Mouse (Mus musculus) midbrain, postnatal 0 days (tissue): ENCODE measurements at regions not wholly inside any gene's neighbourhood (a gene's known extent, or its start where the extent isn't known, plus 50 kb on each side); places are given as distances from the start of the nearest gene placed in this dataset.

ENCODE experiments used
- ATAC-seq: fragments of 200-750 bp; cut with Nextera tagmentation; 2 replicates; pipeline ENCODE4 v1.8.0; 2017; ENCODE audit warnings: moderate number of reproducible peaks, mild to moderate bottlenecking, moderate TSS enrichment, moderate library complexity; ENCODE audit not compliant: low FRiP score
- DNase-seq: peaks from one replicate; pipeline ENCODE4 v3.0.0-alpha.2; 2015; ENCODE audit warnings: low spot score
- H3K27ac ChIP-seq: fragments of 300-500 bp; sonication (generic); 2 replicates; pipeline ENCODE4 v1.5.1; 2014; ENCODE audit warnings: low read depth, mild to moderate bottlenecking, low read length, mixed read lengths
- H3K27me3 ChIP-seq: fragments of 300-500 bp; sonication (generic); 2 replicates; pipeline ENCODE4 v1.6.1; 2014; ENCODE audit warnings: low read length, control low read depth, mixed read lengths; ENCODE audit not compliant: insufficient read depth
- H3K36me3 ChIP-seq: fragments of 300-500 bp; sonication (generic); 2 replicates; pipeline ENCODE4 v1.6.1; 2014; ENCODE audit warnings: low read length, control low read depth, mixed read lengths; ENCODE audit not compliant: insufficient read depth
- H3K4me1 ChIP-seq: fragments of 300-500 bp; sonication (generic); 2 replicates; pipeline ENCODE4 v1.6.1; 2014; ENCODE audit warnings: mild to moderate bottlenecking, control low read depth, antibody characterized with exemption, low read length, mixed read lengths; ENCODE audit not compliant: insufficient read depth
- H3K4me2 ChIP-seq: fragments of 300-500 bp; sonication (generic); 2 replicates; pipeline ENCODE4 v1.6.1; 2014; ENCODE audit warnings: low read depth, mild to moderate bottlenecking, low read length, mixed read lengths; ENCODE audit not compliant: poor library complexity, severe bottlenecking
- H3K4me3 ChIP-seq: fragments of 300-500 bp; sonication (generic); 2 replicates; pipeline ENCODE4 v1.5.1; 2014; ENCODE audit warnings: low read depth, mild to moderate bottlenecking, low read length, moderate library complexity
- H3K9ac ChIP-seq: fragments of 300-500 bp; sonication (generic); replicated peaks from 2 replicates; pipeline ENCODE4 v1.6.1; 2014; ENCODE audit warnings: mild to moderate bottlenecking, low read length, moderate library complexity, mixed read lengths; ENCODE audit not compliant: poor library complexity, severe bottlenecking
- H3K9me3 ChIP-seq: fragments of 300-500 bp; sonication (generic); 2 replicates; pipeline ENCODE4 v1.6.1; 2016; ENCODE audit warnings: low read length, control low read depth
- CTCF ChIP-seq: IDR thresholded peaks from 2 replicates; pipeline ENCODE4 v1.5.1; 2016; ENCODE audit warnings: antibody characterized with exemption, mild to moderate bottlenecking
- WGBS: fragments of 180-500 bp; shearing (Covaris S2); extraction: QIAGEN DNeasy Blood & Tissue Kit; methylation state at CpG from one replicate; pipeline ENCODE4 v1.1.7; 2014; 5-methylcytosine and 5-hydroxymethylcytosine counted together

GRCm38 (mm10) chr17:51462137-51462880 is 283.2 kb upstream of the Tbc1d5 start:
- Histone ChIP-seq H3K4me1 (no peaks in the 10 kb centered on the region), H3K27ac (no peak overlapping the region), H3K9ac (no peak overlapping the region), H3K4me2 (peak overlapping the region; percentile 51), H3K36me3 (no peaks in the 10 kb centered on the region), H3K27me3 (no peaks in the 10 kb centered on the region), H3K9me3 (no peaks in the 10 kb centered on the region), H3K4me3 (peak overlapping the region; percentile 31; the same call in 1 of the 2 replicates)
- TF ChIP-seq CTCF = no peak
- 34% methylated on average over 5 of the region's 5 CpGs for WGBS
- ATAC-seq (no peak), DNase-seq (no peak)

- H3K27ac ChIP-seq = no peak overlapping the region
- ATAC-seq = no peak
- no peaks in the 10 kb centered on the region for H3K9me3 ChIP-seq
- no peak for TF ChIP-seq CTCF
- no peak overlapping the region for H3K9ac ChIP-seq
- peak overlapping the region; percentile 31 for H3K4me3 ChIP-seq
- H3K4me2 ChIP-seq = peak overlapping the region; percentile 51
- 33% methylated on average over 14 of the region's 14 CpGs for WGBS
- no peaks in the 10 kb centered on the region for H3K36me3 ChIP-seq
- H3K4me1 ChIP-seq = no peaks in the 10 kb centered on the region
- peak; percentile 36 for DNase-seq
- no peaks in the 10 kb centered on the region for H3K27me3 ChIP-seq
Measured at GRCm38 (mm10) chr17:51461248-51461647, 282.1 kb upstream of the Tbc1d5 start.

GRCm38 (mm10) chr17:51459119-51459518 is 280.0 kb upstream of the Tbc1d5 start:
- no peak for TF ChIP-seq CTCF
- no peak overlapping the region for H3K9ac ChIP-seq
- DNase-seq = no peak
- no peak overlapping the region for H3K4me3 ChIP-seq
- no peak for ATAC-seq
- no peaks in the 10 kb centered on the region for H3K4me1 ChIP-seq
- no peaks in the 10 kb centered on the region for H3K9me3 ChIP-seq
- H3K27ac ChIP-seq = no peak overlapping the region
- WGBS = 91% methylated on average over 1 of the region's 1 CpGs
- H3K27me3 ChIP-seq = no peaks in the 10 kb centered on the region
- no peak overlapping the region for H3K4me2 ChIP-seq
- H3K36me3 ChIP-seq = no peaks in the 10 kb centered on the region

- H3K4me3 ChIP-seq = no peak overlapping the region
- TF ChIP-seq CTCF = no peak
- no peaks in the 10 kb centered on the region for H3K36me3 ChIP-seq
- no peak overlapping the region for H3K27ac ChIP-seq
- no peaks in the 10 kb centered on the region for H3K4me1 ChIP-seq
- no peaks in the 10 kb centered on the region for H3K9me3 ChIP-seq
- H3K4me2 ChIP-seq = no peak overlapping the region
- 91% methylated on average over 6 of the region's 6 CpGs for WGBS
- DNase-seq (no peak), ATAC-seq (no peak)
- no peaks in the 10 kb centered on the region for H3K27me3 ChIP-seq
- H3K9ac ChIP-seq = no peak overlapping the region
Measured at GRCm38 (mm10) chr17:51415746-51416145, 236.6 kb upstream of the Tbc1d5 start.

- Histone ChIP-seq H3K4me1 (no peaks in the 10 kb centered on the region), H3K27ac (no peak overlapping the region), H3K27me3 (no peaks in the 10 kb centered on the region), H3K4me2 (no peak overlapping the region), H3K4me3 (no peak overlapping the region), H3K36me3 (no peaks in the 10 kb centered on the region), H3K9ac (no peak overlapping the region), H3K9me3 (no peaks in the 10 kb centered on the region)
- ATAC-seq (no peak), DNase-seq (no peak)
- WGBS = 67% methylated on average over 4 of the region's 4 CpGs
- no peak for TF ChIP-seq CTCF
Measured at GRCm38 (mm10) chr17:51414304-51414703, 235.2 kb upstream of the Tbc1d5 start.

- Histone ChIP-seq H3K4me1 (no peaks in the 10 kb centered on the region), H3K4me3 (no peak overlapping the region), H3K36me3 (no peaks in the 10 kb centered on the region), H3K27me3 (no peaks in the 10 kb centered on the region), H3K9me3 (no peaks in the 10 kb centered on the region), H3K27ac (no peak overlapping the region), H3K9ac (no peak overlapping the region), H3K4me2 (no peak overlapping the region)
- DNase-seq = no peak
- no peak for TF ChIP-seq CTCF
- ATAC-seq = no peak
Measured at GRCm38 (mm10) chr17:51413741-51414140, 234.6 kb upstream of the Tbc1d5 start.
